Mouse (Mus musculus) intestine, embryonic 14.5 days (tissue): Measurements from ENCODE around the gene Ifna11. TPM values are rescaled to one million over a fixed set of nuclear protein-coding genes. Genes with fewer than 3 reads are reported as not detected.
"Not testable (repeated sequence)": the region's sequence is repeated elsewhere in the genome, so short reads cannot be mapped to it uniquely, and the experiment has no call there.

ENCODE experiments used
- ATAC-seq: fragments of 200-750 bp; cut with Nextera tagmentation; replicated peaks from 2 replicates; pipeline ENCODE4 v1.8.0; 2017; ENCODE audit warnings: low read depth, moderate number of reproducible peaks, moderate TSS enrichment, moderate library complexity; ENCODE audit not compliant: low FRiP score, low TSS enrichment
- DNase-seq: peaks from one replicate; pipeline ENCODE4 v3.0.0-alpha.2; 2018; ENCODE audit warnings: low spot score
- H3K27ac ChIP-seq: fragments of 300-500 bp; sonication (generic); 2 replicates; pipeline ENCODE4 v1.5.1; 2014; ENCODE audit warnings: low read depth, mild to moderate bottlenecking, control low read depth
- H3K27me3 ChIP-seq: fragments of 300-500 bp; sonication (generic); replicated peaks from 2 replicates; pipeline ENCODE4 v1.6.1; 2014; ENCODE audit warnings: low read length, control low read depth; ENCODE audit not compliant: control insufficient read depth, insufficient read depth
- H3K36me3 ChIP-seq: fragments of 300-500 bp; sonication (generic); 2 replicates; pipeline ENCODE4 v1.6.1; 2014; ENCODE audit warnings: low read length, control low read depth; ENCODE audit not compliant: control insufficient read depth, insufficient read depth
- H3K4me1 ChIP-seq: fragments of 300-500 bp; sonication (generic); replicated peaks from 2 replicates; pipeline ENCODE4 v1.6.1; 2014; ENCODE audit warnings: low read length, control low read depth, mixed read lengths; ENCODE audit not compliant: control insufficient read depth, insufficient read depth
- H3K4me2 ChIP-seq: fragments of 300-500 bp; sonication (generic); 2 replicates; pipeline ENCODE4 v1.6.1; 2014; ENCODE audit warnings: low read length
- H3K4me3 ChIP-seq: fragments of 300-500 bp; sonication (generic); 2 replicates; pipeline ENCODE4 v1.5.1; 2014; ENCODE audit warnings: low read depth, low read length, control low read depth, mixed read lengths
- H3K9ac ChIP-seq: fragments of 300-500 bp; sonication (generic); 2 replicates; pipeline ENCODE4 v1.6.1; 2014; ENCODE audit warnings: mild to moderate bottlenecking, low read length
- H3K9me3 ChIP-seq: fragments of 300-500 bp; sonication (generic); 2 replicates; pipeline ENCODE4 v1.6.1; 2016; ENCODE audit warnings: low read length, control low read depth; ENCODE audit not compliant: control insufficient read depth
- WGBS: fragments of 180-500 bp; shearing (Covaris S2); extraction: QIAGEN DNeasy Blood & Tissue Kit; methylation state at CpG from one replicate; pipeline ENCODE4 v1.1.7; 2014; 5-methylcytosine and 5-hydroxymethylcytosine counted together
- polyA plus RNA-seq: library from polyadenylated mRNA; unstranded; fragments of >200 nt; fragmentation: Nextera tagmentation; extraction: Ambion mirVana; gene quantifications from 2 replicates; pipeline ENCODE4 v1.2.1, GENCODE M21; 2014

The Ifna11 gene
- polyA plus RNA-seq, 1 experiment from 2014 or later: not detected

- no peaks in the 10 kb centered on the region for H3K27me3 ChIP-seq
- WGBS: 24% methylated on average over 4 of the region's 4 CpGs
- no peak overlapping the region for H3K4me3 ChIP-seq
- DNase-seq (no peak), ATAC-seq (no peak)
- H3K4me1 ChIP-seq: no peaks in the 10 kb centered on the region
- no peak overlapping the region for H3K27ac ChIP-seq
- no peak overlapping the region for H3K4me2 ChIP-seq
- H3K9me3 ChIP-seq: no peaks in the 10 kb centered on the region
- no peak overlapping the region for H3K9ac ChIP-seq
- H3K36me3 ChIP-seq: no peaks in the 10 kb centered on the region
Observed at GRCm38 (mm10) chr4:88822995-88823394, 3.2 kb downstream of the Ifna11 start.

GRCm38 (mm10) chr4:88827116-88827515 is 7.4 kb downstream of the Ifna11 start, which contains the start of gene Ifna6:
Gene Ifna6 (plus strand): TSS chr4:88827416.
- DNase-seq, H3K9me3 ChIP-seq, H3K4me2 ChIP-seq, ATAC-seq, H3K9ac ChIP-seq, H3K36me3 ChIP-seq, H3K4me1 ChIP-seq, H3K4me3 ChIP-seq, H3K27me3 ChIP-seq, H3K27ac ChIP-seq: not testable (repeated sequence)

GRCm38 (mm10) chr4:88830523-88830922 is 10.8 kb downstream of the Ifna11 start:
- ATAC-seq (no peak), DNase-seq (no peak)
- no peak overlapping the region for H3K27ac ChIP-seq
- no peak overlapping the region for H3K9ac ChIP-seq
- no peaks in the 10 kb centered on the region for H3K27me3 ChIP-seq
- H3K4me2 ChIP-seq: no peak overlapping the region
- no peak overlapping the region for H3K4me3 ChIP-seq
- WGBS: 26% methylated on average over 4 of the region's 4 CpGs
- no peaks in the 10 kb centered on the region for H3K9me3 ChIP-seq
- H3K36me3 ChIP-seq: no peaks in the 10 kb centered on the region
- H3K4me1 ChIP-seq: no peaks in the 10 kb centered on the region

- WGBS: 83% methylated on average over 1 of the region's 1 CpGs
Observed at GRCm38 (mm10) chr4:88835225-88835624, 15.5 kb downstream of the Ifna11 start, which contains the start of gene Ifna5. Gene Ifna5 (plus strand): TSS chr4:88835525.

GRCm38 (mm10) chr4:88838828-88839227 is 19.1 kb downstream of the Ifna11 start:
- Histone ChIP-seq H3K9me3 (no peaks in the 10 kb centered on the region), H3K4me1 (no peaks in the 10 kb centered on the region), H3K36me3 (no peaks in the 10 kb centered on the region), H3K27ac (no peak overlapping the region), H3K4me3 (no peak overlapping the region), H3K9ac (no peak overlapping the region), H3K4me2 (no peak overlapping the region), H3K27me3 (no peaks in the 10 kb centered on the region)
- ATAC-seq: no peak
- 41% methylated on average over 3 of the region's 3 CpGs for WGBS
- DNase-seq: no peak

More at GRCm38 (mm10) chr4:88835225-88835624, 15.5 kb downstream of the Ifna11 start, which contains the start of gene Ifna5:
- not testable (repeated sequence) for H3K27me3 ChIP-seq, H3K27ac ChIP-seq, H3K9me3 ChIP-seq, ATAC-seq, H3K4me2 ChIP-seq, H3K4me3 ChIP-seq, DNase-seq, H3K4me1 ChIP-seq, H3K36me3 ChIP-seq, H3K9ac ChIP-seq

GRCm38 (mm10) chr4:88840058-88840457 is 20.3 kb downstream of the Ifna11 start:
- WGBS: 77% methylated on average over 3 of the region's 3 CpGs

GRCm38 (mm10) chr4:88841438-88841911 is 21.7 kb downstream of the Ifna11 start, which contains the start of gene Ifna4:
Gene Ifna4 (plus strand): TSS chr4:88841861.
- ATAC-seq (no peak), DNase-seq (no peak)
- H3K27ac ChIP-seq: no peak within 1 kb of the TSS
- H3K4me1 ChIP-seq: no peaks in the 10 kb centered on the region
- no peak within 1 kb of the TSS for H3K9ac ChIP-seq
- no peak within 1 kb of the TSS for H3K4me2 ChIP-seq
- H3K9me3 ChIP-seq: no peaks in the 10 kb centered on the region
- H3K36me3 ChIP-seq: no peaks in the 10 kb centered on the region
- H3K4me3 ChIP-seq: no peak within 1 kb of the TSS
- 59% methylated on average over 2 of the region's 2 CpGs for WGBS
- no peaks in the 10 kb centered on the region for H3K27me3 ChIP-seq

More at GRCm38 (mm10) chr4:88840058-88840457, 20.3 kb downstream of the Ifna11 start:
- H3K9me3 ChIP-seq: no peaks in the 10 kb centered on the region
- DNase-seq: no peak
- H3K4me2 ChIP-seq: no peak overlapping the region
- no peaks in the 10 kb centered on the region for H3K27me3 ChIP-seq
- no peak overlapping the region for H3K27ac ChIP-seq
- H3K4me1 ChIP-seq: no peaks in the 10 kb centered on the region
- ATAC-seq: no peak
- no peak overlapping the region for H3K9ac ChIP-seq
- H3K4me3 ChIP-seq: no peak overlapping the region
- H3K36me3 ChIP-seq: no peaks in the 10 kb centered on the region

- no peak for DNase-seq
- Histone ChIP-seq H3K9ac (no peak overlapping the region), H3K9me3 (no peaks in the 10 kb centered on the region), H3K27ac (no peak overlapping the region), H3K4me1 (no peaks in the 10 kb centered on the region), H3K36me3 (no peaks in the 10 kb centered on the region), H3K4me3 (no peak overlapping the region), H3K4me2 (no peak overlapping the region), H3K27me3 (no peaks in the 10 kb centered on the region)
- WGBS: 58% methylated on average over 2 of the region's 2 CpGs
- no peak for ATAC-seq
Observed at GRCm38 (mm10) chr4:88845334-88845733, 25.6 kb downstream of the Ifna11 start.

- no peaks in the 10 kb centered on the region for H3K9me3 ChIP-seq
- ATAC-seq: no peak
- H3K36me3 ChIP-seq: no peaks in the 10 kb centered on the region
Observed at GRCm38 (mm10) chr4:88849698-88850097, 29.9 kb downstream of the Ifna11 start, which contains the start of gene Ifna1. Gene Ifna1 (plus strand): TSS chr4:88850087.

More at GRCm38 (mm10) chr4:88849698-88850097, 29.9 kb downstream of the Ifna11 start, which contains the start of gene Ifna1:
- Histone ChIP-seq H3K27ac (no peak within 1 kb of the TSS), H3K27me3 (no peaks in the 10 kb centered on the region), H3K4me3 (no peak within 1 kb of the TSS), H3K9ac (no peak within 1 kb of the TSS), H3K4me2 (no peak within 1 kb of the TSS), H3K4me1 (no peaks in the 10 kb centered on the region)
- WGBS: 79% methylated on average over 1 of the region's 1 CpGs
- DNase-seq: no peak
